Mouse (Mus musculus): ENCODE data around the gene Rnf114. TPM values are rescaled to one million over a fixed set of nuclear protein-coding genes. Genes with fewer than 3 reads are reported as not detected.

The Rnf114 gene
- polyA plus RNA-seq, 2 experiments = 78.1 to 83.6 TPM

DNA sequence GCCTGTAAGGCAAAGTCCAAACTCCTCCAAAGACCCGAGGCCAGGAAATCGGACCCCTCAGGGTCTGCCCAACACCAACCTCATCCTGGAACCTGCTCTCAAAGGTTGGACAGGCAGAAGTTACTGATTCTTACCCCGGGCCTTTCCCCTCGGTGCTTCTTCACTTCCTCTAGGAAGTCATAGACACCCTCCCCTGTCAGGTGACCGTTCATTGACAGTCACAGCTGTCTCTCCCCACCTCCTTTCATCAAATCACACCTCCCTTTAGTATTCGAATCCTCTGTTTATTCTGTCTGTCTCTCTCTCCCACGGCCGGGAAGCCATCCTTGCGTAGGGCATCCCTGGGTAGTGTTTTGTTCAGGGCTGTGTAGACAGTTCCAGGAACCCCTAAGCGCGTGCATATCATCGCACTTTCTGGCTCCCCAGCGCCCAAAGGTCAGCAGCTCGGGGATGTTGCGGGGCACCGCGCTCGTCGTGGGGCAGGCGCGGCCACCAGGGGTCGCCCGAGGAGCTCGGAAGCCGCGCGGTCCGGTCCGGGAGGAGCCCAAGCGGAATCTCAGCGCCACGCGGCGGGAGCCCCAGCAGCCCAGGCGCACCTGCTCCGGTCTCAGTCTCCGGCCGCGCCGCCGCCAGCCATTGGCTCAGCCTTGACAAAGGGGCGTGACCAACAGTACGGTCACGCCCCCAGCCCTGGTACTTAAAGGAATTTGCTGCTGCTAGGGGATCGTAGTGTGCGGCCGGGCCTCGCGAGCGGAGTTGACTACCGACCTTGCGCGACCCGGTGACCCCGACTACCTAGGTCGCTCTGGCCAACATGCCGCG is 45.2 kb downstream of the Rnf114 start, which contains the start of gene Snai1:
Gene Snai1 (plus strand): TSS at position 720 of the 822 bp plus-strand sequence.
- peak; percentile 97; the same call in 1 of the 2 replicates for TF ChIP-seq POLR2A (IDR thresholded peaks at IDR 0.05; ENCODE audit: borderline replicate concordance, extremely low read depth, insufficient read depth, insufficient read length)
- Histone ChIP-seq H3K36me3 (ENCODE audit: control insufficient read depth, insufficient read depth, low read length) (peaks cover 36% of the 10 kb centered on the region), H3K9me3 (ENCODE audit: control insufficient read depth, low read length) (no peaks in the 10 kb centered on the region), H3K4me3 (replicated peaks; ENCODE audit: low read length) (peak within 1 kb of the TSS; percentile 77), H3K4me1 (ENCODE audit: control insufficient read depth, insufficient read depth, low read length) (peaks cover 29% of the 10 kb centered on the region), H3K9ac (ENCODE audit: low read depth, low read length, severe bottlenecking) (peak within 1 kb of the TSS; percentile 63), H3K27ac (replicated peaks; ENCODE audit: low read depth, low read length) (peak within 1 kb of the TSS; percentile 63), H3K27me3 (ENCODE audit: control insufficient read depth, insufficient read depth, low read length) (peaks cover 19% of the 10 kb centered on the region; the same call in 1 of the 2 replicates), H3K4me2 (replicated peaks; ENCODE audit: low read depth, low read length, severe bottlenecking) (peak within 1 kb of the TSS; percentile 82)
- ATAC-seq (ENCODE audit: low FRiP score, low read depth) (peak; percentile 95), DNase-seq (ENCODE audit: low spot score) (peak; percentile 99)
- WGBS = 1% methylated on average over 54 of the region's 58 CpGs

DNA sequence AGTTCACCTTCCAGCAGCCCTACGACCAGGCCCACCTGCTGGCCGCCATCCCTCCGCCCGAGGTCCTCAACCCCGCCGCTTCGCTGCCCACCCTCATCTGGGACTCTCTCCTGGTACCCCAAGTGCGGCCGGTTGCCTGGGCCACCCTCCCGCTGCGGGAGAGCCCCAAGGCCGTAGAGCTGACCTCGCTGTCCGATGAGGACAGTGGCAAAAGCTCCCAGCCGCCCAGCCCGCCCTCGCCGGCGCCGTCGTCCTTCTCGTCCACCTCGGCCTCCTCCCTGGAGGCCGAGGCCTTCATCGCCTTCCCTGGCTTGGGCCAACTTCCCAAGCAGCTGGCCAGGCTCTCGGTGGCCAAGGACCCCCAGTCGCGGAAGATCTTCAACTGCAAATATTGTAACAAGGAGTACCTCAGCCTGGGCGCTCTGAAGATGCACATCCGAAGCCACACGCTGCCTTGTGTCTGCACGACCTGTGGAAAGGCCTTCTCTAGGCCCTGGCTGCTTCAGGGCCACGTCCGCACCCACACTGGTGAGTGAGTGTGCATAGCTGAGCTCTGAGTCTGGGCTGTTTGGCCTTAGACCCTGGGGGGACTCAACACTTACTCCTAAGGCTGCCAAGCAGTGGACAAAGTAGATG is 46.3 kb downstream of the Rnf114 start:
- no peak for TF ChIP-seq POLR2A (IDR thresholded peaks at IDR 0.05; ENCODE audit: borderline replicate concordance, extremely low read depth, insufficient read depth, insufficient read length)
- peak overlapping the region; percentile 77 for H3K4me3 ChIP-seq (replicated peaks; ENCODE audit: low read length)
- peaks cover 19% of the 10 kb centered on the region; the same call in 1 of the 2 replicates for H3K27me3 ChIP-seq (ENCODE audit: control insufficient read depth, insufficient read depth, low read length)
- ATAC-seq (ENCODE audit: low FRiP score, low read depth) (no peak), DNase-seq (ENCODE audit: low spot score) (no peak)
- no peaks in the 10 kb centered on the region for H3K9me3 ChIP-seq (ENCODE audit: control insufficient read depth, low read length)
- H3K4me2 ChIP-seq (replicated peaks; ENCODE audit: low read depth, low read length, severe bottlenecking) = peak overlapping the region; percentile 82
- H3K9ac ChIP-seq (ENCODE audit: low read depth, low read length, severe bottlenecking) = peak overlapping the region; percentile 63
- H3K4me1 ChIP-seq (ENCODE audit: control insufficient read depth, insufficient read depth, low read length) = peaks cover 40% of the 10 kb centered on the region
- peak overlapping the region; percentile 63 for H3K27ac ChIP-seq (replicated peaks; ENCODE audit: low read depth, low read length)
- peaks cover 47% of the 10 kb centered on the region for H3K36me3 ChIP-seq (ENCODE audit: control insufficient read depth, insufficient read depth, low read length)
- 9% methylated on average over 31 of the region's 34 CpGs for WGBS

DNA sequence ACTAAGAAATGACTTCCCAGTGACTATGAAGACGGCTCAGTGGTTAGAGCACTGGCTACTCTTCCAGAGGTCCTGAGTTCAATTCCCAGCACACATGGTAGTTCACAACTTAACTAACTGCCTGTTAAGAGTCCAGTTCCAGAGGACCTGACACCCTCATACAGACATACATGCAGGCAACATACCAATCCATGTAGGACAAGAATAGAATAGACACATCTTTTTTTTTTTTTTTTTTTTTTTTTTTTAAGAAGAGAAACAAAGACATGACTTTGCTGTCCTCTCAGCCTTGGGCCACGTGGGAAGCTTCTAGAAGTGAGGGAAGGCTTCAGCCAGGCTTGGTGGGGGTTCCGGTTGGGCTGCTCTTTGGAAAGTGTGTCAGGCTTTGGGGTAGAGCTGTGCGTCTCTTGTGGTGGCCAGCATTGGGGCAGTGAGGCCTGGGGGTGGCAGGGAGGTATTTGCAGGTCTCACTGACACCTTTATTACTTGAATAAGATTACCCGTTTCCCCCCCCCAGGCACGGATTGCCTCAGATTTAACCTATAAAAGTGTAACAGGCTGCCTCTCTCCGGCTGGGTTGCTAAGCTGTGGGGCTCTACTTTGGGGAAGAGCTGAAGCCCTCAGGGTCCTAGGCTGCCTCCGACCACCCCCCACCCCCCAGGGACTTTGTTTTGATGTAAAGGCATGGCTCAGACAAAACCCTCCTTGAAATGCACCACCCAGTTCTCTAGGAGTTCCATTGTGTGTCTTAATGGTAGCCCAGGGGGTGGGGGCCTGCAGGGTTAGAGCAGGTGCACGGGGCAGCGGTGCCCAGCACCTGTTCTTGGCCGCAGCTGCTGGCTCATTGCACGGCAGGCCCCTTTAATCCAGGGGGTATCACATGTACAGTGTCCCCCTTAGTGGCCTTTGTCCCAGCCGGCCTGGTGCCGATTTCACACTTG is 47.4 kb downstream of the Rnf114 start:
- peak overlapping the region; percentile 77 for H3K4me3 ChIP-seq (replicated peaks; ENCODE audit: low read length)
- ATAC-seq (ENCODE audit: low FRiP score, low read depth) (peak; percentile 35), DNase-seq (ENCODE audit: low spot score) (no peak)
- H3K36me3 ChIP-seq (ENCODE audit: control insufficient read depth, insufficient read depth, low read length) = peaks cover 47% of the 10 kb centered on the region
- H3K27me3 ChIP-seq (ENCODE audit: control insufficient read depth, insufficient read depth, low read length) = peaks cover 19% of the 10 kb centered on the region; the same call in 1 of the 2 replicates
- H3K9ac ChIP-seq (ENCODE audit: low read depth, low read length, severe bottlenecking) = peak overlapping the region; percentile 63
- H3K27ac ChIP-seq (replicated peaks; ENCODE audit: low read depth, low read length) = peak overlapping the region; percentile 80
- peak overlapping the region; percentile 82 for H3K4me2 ChIP-seq (replicated peaks; ENCODE audit: low read depth, low read length, severe bottlenecking)
- 8% methylated on average over 14 of the region's 14 CpGs for WGBS
- H3K9me3 ChIP-seq (ENCODE audit: control insufficient read depth, low read length) = no peaks in the 10 kb centered on the region
- peaks cover 49% of the 10 kb centered on the region for H3K4me1 ChIP-seq (ENCODE audit: control insufficient read depth, insufficient read depth, low read length)
- TF ChIP-seq POLR2A (IDR thresholded peaks at IDR 0.05; ENCODE audit: borderline replicate concordance, extremely low read depth, insufficient read depth, insufficient read length) = no peak

GRCm38 (mm10) chr2:167540477-167541110 is 48.1 kb downstream of the Rnf114 start:
- Histone ChIP-seq H3K9me3 (ENCODE audit: control insufficient read depth, low read length) (no peaks in the 10 kb centered on the region), H3K9ac (ENCODE audit: low read depth, low read length, severe bottlenecking) (peak overlapping the region; percentile 63), H3K27ac (replicated peaks; ENCODE audit: low read depth, low read length) (peak overlapping the region; percentile 80), H3K4me2 (replicated peaks; ENCODE audit: low read depth, low read length, severe bottlenecking) (peak overlapping the region; percentile 82), H3K36me3 (ENCODE audit: control insufficient read depth, insufficient read depth, low read length) (peaks cover 47% of the 10 kb centered on the region), H3K4me1 (ENCODE audit: control insufficient read depth, insufficient read depth, low read length) (peaks cover 49% of the 10 kb centered on the region), H3K27me3 (ENCODE audit: control insufficient read depth, insufficient read depth, low read length) (peaks cover 19% of the 10 kb centered on the region; the same call in 1 of the 2 replicates), H3K4me3 (replicated peaks; ENCODE audit: low read length) (peak overlapping the region; percentile 77)
- ATAC-seq (ENCODE audit: low FRiP score, low read depth) (no peak), DNase-seq (ENCODE audit: low spot score) (no peak)
- WGBS = 4% methylated on average over 12 of the region's 12 CpGs
- no peak for TF ChIP-seq POLR2A (IDR thresholded peaks at IDR 0.05; ENCODE audit: borderline replicate concordance, extremely low read depth, insufficient read depth, insufficient read length)

Data from limb, embryonic 14.5 days (tissue).